Mouse (Mus musculus) testis, adult 2 months (tissue): ENCODE results near the gene Olfr975.

ENCODE experiments used
- CTCF ChIP-seq: fragments of 200-500 bp; IDR thresholded peaks from 2 replicates; pipeline ENCODE4 v1.5.1; 2012; ENCODE audit warnings: low read depth, mild to moderate bottlenecking, inconsistent platforms, low read length, moderate library complexity; ENCODE audit not compliant: control insufficient read depth, insufficient read depth, insufficient replicate concordance
- POLR2A ChIP-seq: fragments of 200-500 bp; IDR thresholded peaks from 2 replicates; pipeline ENCODE4 v1.6.1; 2012; ENCODE audit warnings: low read depth, mild to moderate bottlenecking, inconsistent platforms, low read length, moderate library complexity; ENCODE audit not compliant: control insufficient read depth

DNA sequence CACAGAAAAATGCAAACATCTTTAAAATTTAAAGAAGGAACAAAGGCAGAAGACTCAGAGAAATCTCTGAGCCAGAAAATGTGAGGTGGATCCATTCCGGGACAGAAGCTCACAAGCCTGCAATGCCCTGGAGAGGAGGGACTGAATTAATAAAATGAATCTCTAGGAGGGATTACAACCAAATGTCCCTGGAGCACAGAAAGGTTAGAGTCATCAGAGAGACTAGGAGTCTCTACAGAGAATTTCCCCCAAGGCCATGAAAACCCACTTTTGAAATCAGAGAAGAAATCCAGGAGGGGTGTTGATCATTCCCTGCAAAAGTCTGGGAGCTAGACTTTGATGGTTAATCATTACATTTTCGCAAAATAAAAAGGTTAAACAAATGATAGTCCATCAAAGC lies 40.0 kb upstream of the Olfr975 start, which contains the start of gene Olfr978:
- no peak for TF ChIP-seq CTCF
- no peak for TF ChIP-seq POLR2A
